Mouse (Mus musculus) B cell, adult (primary cell): Measurements from ENCODE around the gene Gart. TPM values are rescaled to one million over a fixed set of nuclear protein-coding genes. Genes with fewer than 3 reads are reported as not detected.

Source experiments
- total RNA-seq: library from RNA; stranded (reverse); gene quantifications from 4 replicates; pipeline ENCODE4 v1.2.4, GENCODE M21; 2023; ENCODE audit not compliant: inconsistent age

Gart gene
- 76.4 to 88.1 TPM (median 82.4 TPM) in 4 replicates for total RNA-seq

DNA sequence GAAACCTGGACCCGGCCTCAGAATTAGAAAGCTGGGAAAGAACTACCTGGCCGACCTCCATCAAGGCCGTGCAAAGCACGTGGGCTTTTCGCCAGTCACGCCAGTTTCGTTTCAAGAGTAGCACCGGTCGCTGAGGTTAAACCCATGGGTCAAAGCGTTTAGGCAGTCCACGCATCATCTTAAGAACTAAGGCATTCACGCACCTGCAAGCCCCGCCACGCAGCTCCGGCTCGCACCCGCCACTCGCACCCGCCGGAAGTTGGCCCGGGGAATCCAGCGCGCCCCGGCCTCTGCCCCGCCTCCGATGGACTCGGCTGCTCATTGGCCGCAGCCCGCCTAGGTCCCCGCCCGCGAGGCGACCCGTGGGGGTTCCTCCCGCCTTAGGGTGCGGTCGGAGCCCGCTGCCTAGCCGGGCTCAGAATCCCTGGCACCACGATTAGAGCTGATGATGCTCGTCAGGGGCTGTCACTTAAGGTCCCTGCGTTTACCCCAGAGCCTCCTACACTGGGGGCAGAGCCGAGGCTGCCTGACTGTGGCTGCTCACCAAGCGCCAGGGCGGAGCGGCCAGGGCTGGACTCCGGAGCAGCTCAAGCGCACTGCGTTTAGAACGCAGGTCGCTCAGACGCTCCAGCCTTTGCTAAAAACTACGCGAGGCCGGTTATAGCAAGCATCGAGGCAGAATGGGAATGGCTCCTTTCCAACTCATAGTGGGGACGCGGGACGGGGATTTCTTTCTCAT lies at the start of gene Gart:
TSS of gene Gart (minus strand) at position 272 of the 739 bp plus-strand sequence.

DNA sequence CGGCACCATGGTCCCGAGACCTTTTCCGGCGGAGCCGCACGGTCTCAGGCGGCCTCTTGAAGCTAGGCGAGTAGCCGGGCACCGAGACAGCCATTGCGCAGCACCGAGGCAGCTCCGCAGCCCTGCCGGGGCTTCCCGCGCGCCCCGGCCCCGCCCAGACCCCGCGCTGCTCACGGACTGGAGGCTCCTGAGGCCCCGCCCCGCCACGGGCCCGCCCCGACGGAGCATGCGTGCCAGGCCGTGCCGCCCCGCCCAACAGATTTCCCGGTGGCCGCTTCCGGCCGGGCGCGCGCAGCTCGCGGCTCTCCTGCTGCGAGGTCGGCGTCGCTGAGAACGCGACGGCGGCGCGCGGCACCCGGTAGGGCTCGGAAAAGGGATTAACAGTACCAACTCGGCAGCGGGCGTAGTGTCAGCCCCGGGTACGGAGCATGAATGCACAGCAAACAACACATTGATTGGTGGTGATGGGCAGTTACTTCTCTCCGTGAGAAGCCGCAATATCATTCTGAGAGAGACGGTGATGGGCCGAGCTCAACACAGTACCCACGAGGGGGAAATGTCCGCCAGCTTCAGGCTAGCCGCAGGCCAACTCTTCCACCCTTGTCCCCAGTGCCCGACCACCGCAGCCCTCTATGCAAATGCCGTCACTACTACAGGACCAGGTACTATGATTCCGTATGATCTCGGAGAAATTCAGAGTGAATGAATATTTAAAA lies 42.0 kb upstream of the Gart start, which contains the start of gene Donson:
TSS of gene Donson (minus strand) at position 152 of the 716 bp plus-strand sequence.

GRCm38 (mm10) chr16:91647461-91648219 lies 888 bp upstream of the Gart start, which contains the start of gene Son:
Gene Son (plus strand): TSS chr16:91647506.

GRCm38 (mm10) chr16:91618511-91619501 lies 27.9 kb downstream of the Gart start, which contains the start of gene Dnajc28:
Gene Dnajc28 (minus strand): TSS chr16:91619026.

DNA sequence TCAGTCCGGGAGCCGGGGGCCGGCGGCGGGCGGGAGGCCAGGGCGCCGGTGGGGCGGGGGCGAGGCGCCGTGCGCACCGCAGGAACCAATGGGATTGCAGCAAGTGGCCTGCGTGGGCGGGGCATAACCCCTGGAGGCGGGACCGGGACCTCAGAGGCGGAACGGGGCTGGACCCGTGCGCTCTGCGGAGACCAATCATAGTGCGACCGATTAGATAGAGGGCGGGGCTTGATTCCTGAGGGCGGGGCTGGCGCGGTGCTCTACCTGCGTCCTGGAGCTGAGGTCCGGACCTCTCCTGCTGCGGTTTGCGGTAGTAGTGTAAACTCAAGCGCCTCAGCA lies 49.1 kb downstream of the Gart start, which contains the start of gene Tmem50b:
TSS of gene Tmem50b (minus strand) at position 129 of the 339 bp plus-strand sequence.

Other genes starting within 250 kb of the Gart start
- 89.3 to 102 TPM (median 92.4 TPM) in 4 replicates for gene Il10rb, start 240.8 kb downstream of the Gart start, total RNA-seq
- 135 to 157 TPM (median 152 TPM) in 4 replicates for gene Ifnar1, start 161.7 kb downstream of the Gart start, total RNA-seq
- 45.6 to 60.3 TPM (median 54.5 TPM) in 4 replicates for gene Ifngr2, start 99.9 kb downstream of the Gart start, total RNA-seq
- 34.2 to 37.6 TPM (median 36.5 TPM) in 4 replicates for gene Tmem50b, start 49.2 kb downstream of the Gart start, total RNA-seq
- gene Dnajc28, start 27.9 kb downstream of the Gart start, total RNA-seq, result 0.48 to 2.8 TPM (median 1.4 TPM) in 4 replicates
- gene Son, start 554 bp upstream of the Gart start, total RNA-seq, result 501 to 548 TPM (median 535 TPM) in 4 replicates
- gene Donson, start 41.8 kb upstream of the Gart start, total RNA-seq, result 72.4 to 97.6 TPM (median 81.4 TPM) in 4 replicates
- gene Cryzl1, start 82.0 kb upstream of the Gart start, total RNA-seq, result 43.3 to 58.0 TPM (median 45.5 TPM) in 4 replicates
- 14.6 to 22.5 TPM (median 19.2 TPM) in 4 replicates for gene Itsn1, start 82.3 kb upstream of the Gart start, total RNA-seq